Mouse (Mus musculus) forebrain, embryonic 11.5 days (tissue): ENCODE data around the gene Tmem212. TPM values are rescaled to one million over a fixed set of nuclear protein-coding genes. Genes with fewer than 3 reads are reported as not detected.

Experiments
- ATAC-seq: fragments of 200-750 bp; cut with Nextera tagmentation; replicated peaks from 2 replicates; pipeline ENCODE4 v1.8.0; 2017; ENCODE audit warnings: moderate TSS enrichment; ENCODE audit not compliant: low FRiP score
- DNase-seq: peaks from one replicate; pipeline ENCODE4 v3.0.0-alpha.2; 2017; ENCODE audit warnings: low spot score
- H3K27ac ChIP-seq: fragments of 300-500 bp; sonication (generic); 2 replicates; pipeline ENCODE4 v1.5.1; 2014; ENCODE audit warnings: low read depth, low read length
- H3K27me3 ChIP-seq: fragments of 300-500 bp; sonication (generic); 2 replicates; pipeline ENCODE4 v1.6.1; 2014; ENCODE audit warnings: mild to moderate bottlenecking, low read length, mixed read lengths; ENCODE audit not compliant: control insufficient read depth, insufficient read depth
- H3K36me3 ChIP-seq: fragments of 300-500 bp; sonication (generic); 2 replicates; pipeline ENCODE4 v1.6.1; 2014; ENCODE audit warnings: mild to moderate bottlenecking, low read length, moderate library complexity, mixed read lengths; ENCODE audit not compliant: control insufficient read depth, insufficient read depth
- H3K4me1 ChIP-seq: fragments of 300-500 bp; sonication (generic); replicated peaks from 2 replicates; pipeline ENCODE4 v1.6.1; 2014; ENCODE audit warnings: low read length, mixed read lengths; ENCODE audit not compliant: control insufficient read depth, insufficient read depth
- H3K4me2 ChIP-seq: fragments of 300-500 bp; sonication (generic); 2 replicates; pipeline ENCODE4 v1.6.1; 2014; ENCODE audit warnings: low read depth, mild to moderate bottlenecking, low read length, moderate library complexity, mixed read lengths; ENCODE audit not compliant: severe bottlenecking
- H3K4me3 ChIP-seq: fragments of 300-500 bp; sonication (generic); 2 replicates; pipeline ENCODE4 v1.5.1; 2014; ENCODE audit warnings: low read depth, low read length
- H3K9ac ChIP-seq: fragments of 300-500 bp; sonication (generic); 2 replicates; pipeline ENCODE4 v1.6.1; 2014; ENCODE audit warnings: low read length
- H3K9me3 ChIP-seq: fragments of 300-500 bp; sonication (generic); 2 replicates; pipeline ENCODE4 v1.6.1; 2016; ENCODE audit warnings: low read length, mixed read lengths; ENCODE audit not compliant: control insufficient read depth
- WGBS: fragments of 180-500 bp; shearing (Covaris S2); extraction: QIAGEN DNeasy Blood & Tissue Kit; methylation state at CpG from one replicate; pipeline ENCODE4 v1.1.7; 2014; 5-methylcytosine and 5-hydroxymethylcytosine counted together
- polyA plus RNA-seq: library from polyadenylated mRNA; unstranded; fragments of >200 nt; fragmentation: Nextera tagmentation; extraction: Ambion mirVana; gene quantifications from 2 replicates; pipeline ENCODE4 v1.2.1, GENCODE M21; 2014

Tmem212 gene
- polyA plus RNA-seq, 1 experiment from 2014 or later: not detected

DNA sequence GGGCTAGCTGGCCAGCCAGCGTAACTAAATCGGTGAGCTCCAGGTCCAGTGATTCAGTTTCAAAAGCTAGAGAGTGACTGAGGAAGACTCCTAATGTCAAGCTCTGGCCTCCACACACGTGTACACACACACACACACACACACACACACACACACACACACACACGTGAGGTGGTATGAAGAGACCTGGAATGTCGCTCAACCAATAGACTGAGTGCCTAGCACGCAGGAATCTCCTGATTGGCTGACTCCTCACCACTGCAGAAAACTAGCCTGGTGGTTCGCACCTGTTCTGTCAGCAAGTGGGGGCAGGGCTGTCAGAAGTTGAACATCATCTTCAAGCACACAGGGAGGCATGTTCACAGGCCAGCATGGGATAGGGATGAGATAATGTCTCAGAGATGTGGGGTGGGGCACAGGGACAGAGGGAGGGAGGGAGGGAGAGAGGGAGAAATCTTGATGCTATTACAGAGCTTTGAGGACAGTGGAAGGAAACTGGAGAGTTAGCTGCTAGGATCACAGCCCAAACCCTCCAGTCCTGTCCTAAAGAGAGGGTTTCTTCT is 10.6 kb upstream of the Tmem212 start:
- H3K36me3 ChIP-seq: no peaks in the 10 kb centered on the region
- no peaks in the 10 kb centered on the region for H3K27me3 ChIP-seq
- H3K4me3 ChIP-seq: no peak overlapping the region
- no peak overlapping the region for H3K4me2 ChIP-seq
- H3K4me1 ChIP-seq: no peaks in the 10 kb centered on the region
- H3K27ac ChIP-seq: no peak overlapping the region
- H3K9me3 ChIP-seq: no peaks in the 10 kb centered on the region; the same call in 1 of the 2 replicates
- H3K9ac ChIP-seq: no peak overlapping the region
- WGBS: 74% methylated on average over 7 of the region's 7 CpGs
- ATAC-seq (no peak), DNase-seq (peak; percentile 35)

DNA sequence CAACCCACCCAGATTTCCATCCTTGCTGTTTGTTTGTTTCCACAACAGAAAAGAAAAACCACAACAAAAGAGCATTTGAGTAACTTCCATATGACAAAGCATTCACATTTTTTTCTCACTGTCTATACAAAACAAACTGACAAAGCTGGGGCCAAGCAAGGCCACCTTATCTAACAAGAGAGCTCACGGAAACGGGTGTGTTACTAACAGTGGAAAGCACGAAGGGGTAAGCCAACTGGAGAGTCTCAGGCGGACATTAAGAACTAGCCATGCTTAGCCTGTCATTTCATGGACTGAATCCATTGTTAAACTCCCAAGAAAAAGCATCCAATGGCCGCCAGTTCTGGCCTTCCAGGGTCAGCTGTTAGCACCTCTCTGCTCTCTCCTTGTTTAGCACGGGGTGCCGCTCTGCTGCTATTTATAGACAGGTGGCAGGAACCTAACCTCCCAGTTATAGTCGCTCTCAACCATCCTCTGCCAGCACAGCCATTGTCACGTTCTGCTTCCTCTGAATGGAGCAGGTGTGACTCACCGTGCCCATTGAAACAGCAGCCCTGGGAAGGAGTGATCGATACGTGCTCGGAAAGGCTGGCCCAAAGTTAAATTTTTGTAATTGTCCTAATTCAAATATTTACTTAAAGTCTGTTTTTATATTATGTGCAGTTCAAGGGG is 8.6 kb upstream of the Tmem212 start:
- H3K4me1 ChIP-seq: no peaks in the 10 kb centered on the region
- H3K4me3 ChIP-seq: no peak overlapping the region
- H3K9me3 ChIP-seq: no peaks in the 10 kb centered on the region; the same call in 1 of the 2 replicates
- no peak overlapping the region for H3K9ac ChIP-seq
- H3K36me3 ChIP-seq: no peaks in the 10 kb centered on the region
- no peak for ATAC-seq
- no peak overlapping the region for H3K4me2 ChIP-seq
- H3K27ac ChIP-seq: no peak overlapping the region
- WGBS: 63% methylated on average over 13 of the region's 13 CpGs
- H3K27me3 ChIP-seq: no peaks in the 10 kb centered on the region
- DNase-seq: peak; percentile 18

DNA sequence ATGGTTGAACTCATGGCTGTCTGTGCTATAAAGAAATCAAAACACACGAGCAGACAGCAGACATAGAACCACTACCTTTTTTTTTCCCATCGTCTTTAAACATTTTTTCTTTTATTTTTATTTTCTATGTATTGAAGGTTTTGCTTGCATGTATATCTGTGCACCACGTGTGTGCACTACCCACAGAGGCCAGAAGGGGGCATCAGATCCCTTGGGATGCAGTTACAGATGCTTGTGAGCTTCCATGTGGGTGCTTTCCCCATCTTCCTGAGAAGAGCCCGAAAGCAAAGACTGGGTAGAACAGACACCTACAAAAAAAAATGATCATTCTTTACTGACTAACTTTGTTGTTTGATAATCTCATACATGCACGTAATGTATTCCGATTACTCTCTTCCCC is 5.7 kb upstream of the Tmem212 start:
- no peaks in the 10 kb centered on the region for H3K27me3 ChIP-seq
- ATAC-seq: no peak
- no peak overlapping the region for H3K4me3 ChIP-seq
- no peaks in the 10 kb centered on the region; the same call in 1 of the 2 replicates for H3K36me3 ChIP-seq
- no peak overlapping the region for H3K27ac ChIP-seq
- H3K4me1 ChIP-seq: no peaks in the 10 kb centered on the region
- H3K9me3 ChIP-seq: no peaks in the 10 kb centered on the region; the same call in 1 of the 2 replicates
- H3K4me2 ChIP-seq: no peak overlapping the region
- DNase-seq: no peak
- H3K9ac ChIP-seq: no peak overlapping the region
- WGBS: 88% methylated on average over 6 of the region's 6 CpGs

DNA sequence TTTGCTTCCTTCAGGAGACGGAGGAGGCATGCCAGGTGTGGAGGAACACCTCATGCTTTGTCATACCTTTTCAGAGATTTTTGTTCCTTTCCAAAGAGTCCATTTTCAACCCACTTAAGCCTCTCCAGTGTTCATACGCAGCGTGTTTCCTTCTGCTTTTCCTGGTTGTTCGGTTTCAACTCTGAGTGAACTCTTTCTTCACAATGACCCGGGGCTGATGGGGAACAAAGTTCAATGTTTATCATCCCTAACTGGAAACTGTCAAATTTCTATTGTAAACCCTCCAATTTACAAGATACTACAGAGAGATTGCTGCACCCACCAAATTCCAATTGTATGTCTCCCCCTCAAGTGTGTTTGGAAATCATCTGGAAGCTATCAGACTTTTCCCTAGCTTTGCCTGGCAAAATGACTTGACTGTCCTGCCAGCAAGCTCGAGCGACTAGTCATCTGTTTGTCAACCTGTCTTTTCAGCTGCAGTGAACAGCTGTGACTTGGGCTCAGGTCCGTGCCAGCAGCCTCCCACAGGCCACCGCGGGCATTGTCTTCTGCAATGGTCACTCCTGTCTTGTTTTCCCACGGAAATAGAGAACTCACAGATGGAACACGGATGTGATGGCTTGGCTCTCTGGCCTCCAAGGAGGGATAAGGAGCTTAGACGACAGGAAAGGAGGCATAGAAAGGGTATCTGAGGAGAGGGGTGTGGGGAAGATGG is 3.0 kb upstream of the Tmem212 start:
- Histone ChIP-seq H3K27ac (no peak overlapping the region), H3K4me3 (no peak overlapping the region), H3K27me3 (no peaks in the 10 kb centered on the region), H3K4me1 (0 out of 2 replicates have a peak, but pooled peaks cover 3% of the 10 kb centered on the region), H3K4me2 (no peak overlapping the region), H3K9me3 (no peaks in the 10 kb centered on the region; the same call in 1 of the 2 replicates), H3K9ac (no peak overlapping the region), H3K36me3 (no peaks in the 10 kb centered on the region; the same call in 1 of the 2 replicates)
- ATAC-seq (no peak), DNase-seq (no peak)
- WGBS: 82% methylated on average over 13 of the region's 13 CpGs

DNA sequence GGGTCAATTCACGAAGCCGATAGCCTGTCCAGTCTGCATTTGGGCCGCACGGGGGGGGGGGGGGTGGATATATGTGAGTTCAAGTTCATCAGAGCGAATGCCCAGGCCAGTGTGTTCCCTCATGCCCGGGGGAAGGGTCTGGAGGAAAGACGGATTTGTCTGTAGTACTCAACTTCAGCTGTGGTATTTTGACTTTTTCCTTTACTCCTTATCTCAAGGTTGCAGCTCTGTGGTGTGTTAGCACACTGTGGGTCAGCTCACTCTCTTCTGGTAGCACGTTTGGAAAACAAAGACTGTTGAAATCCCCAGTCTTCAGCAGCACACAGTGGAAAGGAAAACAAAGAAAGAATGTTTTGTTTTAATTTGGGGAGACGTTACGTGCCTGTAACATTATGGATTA is 2.0 kb upstream of the Tmem212 start:
- Histone ChIP-seq H3K36me3 (no peaks in the 10 kb centered on the region; the same call in 1 of the 2 replicates), H3K27ac (no peak overlapping the region), H3K9ac (no peak overlapping the region), H3K9me3 (no peaks in the 10 kb centered on the region; the same call in 1 of the 2 replicates), H3K4me1 (0 out of 2 replicates have a peak, but pooled peaks cover 3% of the 10 kb centered on the region), H3K4me2 (no peak overlapping the region), H3K27me3 (no peaks in the 10 kb centered on the region), H3K4me3 (no peak overlapping the region)
- ATAC-seq (no peak), DNase-seq (no peak)
- WGBS: 82% methylated on average over 10 of the region's 10 CpGs

DNA sequence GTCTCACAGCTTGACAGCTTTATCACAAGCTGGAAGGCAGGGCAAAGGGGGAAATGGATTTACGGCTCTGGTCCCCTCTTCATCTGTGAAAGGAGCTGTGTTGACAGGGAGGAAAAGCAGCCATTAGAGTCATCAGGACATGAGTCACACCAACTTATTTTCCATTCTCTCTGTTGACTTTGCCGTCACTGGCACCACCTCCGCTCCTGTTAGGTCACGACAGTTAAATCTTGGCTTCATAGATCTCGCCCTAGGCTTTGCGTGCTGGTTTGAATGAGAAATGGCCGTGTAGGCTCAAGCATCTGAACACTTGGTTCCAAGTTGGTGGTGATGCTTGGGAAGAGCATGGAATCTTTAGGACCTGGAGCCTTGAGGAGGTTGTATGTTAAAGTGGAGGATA is 9.6 kb downstream of the Tmem212 start:
- DNase-seq: no peak
- 89% methylated on average over 7 of the region's 7 CpGs for WGBS
- H3K4me2 ChIP-seq: no peak overlapping the region
- H3K4me1 ChIP-seq: no peaks in the 10 kb centered on the region
- H3K27ac ChIP-seq: no peak overlapping the region
- ATAC-seq: no peak
- H3K27me3 ChIP-seq: no peaks in the 10 kb centered on the region
- no peak overlapping the region for H3K9ac ChIP-seq
- H3K9me3 ChIP-seq: no peaks in the 10 kb centered on the region
- no peak overlapping the region for H3K4me3 ChIP-seq
- no peaks in the 10 kb centered on the region for H3K36me3 ChIP-seq

DNA sequence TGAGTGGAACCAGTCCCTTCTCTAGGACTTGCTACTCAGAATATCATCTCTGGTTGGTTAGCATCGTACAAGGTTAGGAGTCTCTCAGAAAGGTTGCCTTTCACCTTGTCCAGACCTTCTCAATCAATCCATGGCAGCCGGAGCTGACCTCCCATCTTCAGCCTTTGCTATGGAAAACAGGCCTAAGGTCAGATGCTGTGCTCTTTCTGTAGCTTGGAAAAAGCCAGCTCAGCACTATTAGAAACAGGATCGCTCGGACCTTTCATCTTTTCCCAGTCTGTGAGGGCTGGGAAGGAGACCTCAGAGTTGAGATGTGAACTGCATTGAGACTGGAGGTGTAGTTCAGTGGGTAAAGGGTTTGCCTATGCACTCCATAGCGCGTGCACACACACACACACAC is 10.6 kb downstream of the Tmem212 start:
- 86% methylated on average over 6 of the region's 6 CpGs for whole genome bisulfite sequencing
- ATAC-seq (no peak), DNase-seq (no peak)

DNA sequence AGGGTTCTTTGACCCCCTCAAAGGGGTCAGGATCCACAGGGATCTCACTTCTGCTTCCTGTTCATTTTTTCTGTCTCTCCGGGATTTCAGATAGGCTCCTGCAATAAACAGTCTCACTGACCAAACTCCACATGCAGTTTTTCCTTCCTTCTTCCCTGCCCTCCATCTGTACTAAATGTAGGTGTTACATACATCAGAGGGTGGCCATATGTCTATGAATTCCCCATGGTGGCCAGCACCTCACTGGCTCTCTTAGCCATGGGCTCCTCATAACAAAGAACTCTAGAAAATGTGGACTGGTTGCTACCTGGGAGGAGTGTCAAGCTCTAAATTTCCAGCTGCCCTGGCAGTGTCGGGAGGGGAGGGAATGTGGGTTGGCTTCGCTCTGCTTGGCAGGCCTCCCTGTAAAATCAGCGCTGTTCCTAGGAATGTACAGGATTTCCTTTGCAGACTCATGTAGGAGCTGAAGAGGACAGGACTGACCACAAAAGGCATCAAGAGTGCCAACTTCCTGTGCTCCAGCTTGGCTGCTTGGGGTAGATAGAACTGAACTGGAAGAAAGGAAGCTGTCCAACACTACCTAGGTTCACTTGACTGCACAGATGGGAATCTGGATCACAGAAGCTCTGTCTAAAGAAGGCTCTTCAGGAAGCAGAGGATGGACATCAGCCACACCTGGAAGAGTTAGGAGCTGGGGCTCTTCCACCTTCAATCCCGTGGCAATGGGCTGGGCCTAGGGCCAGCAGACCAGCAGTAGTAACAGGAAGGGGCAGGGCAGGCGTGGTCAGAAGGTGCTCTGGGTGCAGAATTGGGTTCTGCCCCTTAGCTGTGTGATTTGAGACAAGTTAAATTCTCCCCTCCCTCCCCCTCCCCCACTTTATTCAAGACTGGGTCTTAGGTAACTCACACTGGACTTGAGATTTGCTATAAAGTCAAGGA is 14.0 kb downstream of the Tmem212 start:
- ATAC-seq (no peak), DNase-seq (no peak)
- no peaks in the 10 kb centered on the region for H3K9me3 ChIP-seq
- no peaks in the 10 kb centered on the region for H3K27me3 ChIP-seq
- no peak overlapping the region for H3K4me3 ChIP-seq
- WGBS: 81% methylated on average over 6 of the region's 6 CpGs
- H3K36me3 ChIP-seq: no peaks in the 10 kb centered on the region
- no peak overlapping the region for H3K9ac ChIP-seq
- no peak overlapping the region for H3K27ac ChIP-seq
- H3K4me2 ChIP-seq: no peak overlapping the region
- H3K4me1 ChIP-seq: no peaks in the 10 kb centered on the region

More for the DNA sequence above, 10.6 kb downstream of the Tmem212 start:
- Histone ChIP-seq H3K36me3 (no peaks in the 10 kb centered on the region), H3K4me3 (no peak overlapping the region), H3K9ac (no peak overlapping the region), H3K27ac (no peak overlapping the region), H3K4me1 (no peaks in the 10 kb centered on the region), H3K4me2 (no peak overlapping the region), H3K9me3 (no peaks in the 10 kb centered on the region), H3K27me3 (no peaks in the 10 kb centered on the region)
